Mouse (Mus musculus): ENCODE results near the gene Mmp25. TPM values are rescaled to one million over a fixed set of nuclear protein-coding genes. Genes with fewer than 3 reads are reported as not detected.

Gene Mmp25
- polyA plus RNA-seq, 1 experiment from 2014 or later = 1.9 TPM

- peak overlapping the region; percentile 35 for H3K4me3 ChIP-seq
- H3K27ac ChIP-seq = no peak overlapping the region
- no peaks in the 10 kb centered on the region for H3K9me3 ChIP-seq (replicated peaks)
- H3K4me1 ChIP-seq = peaks cover 36% of the 10 kb centered on the region
- peak overlapping the region; percentile 91 for H3K4me2 ChIP-seq (replicated peaks)
- 11% methylated on average over 15 of the region's 15 CpGs for WGBS
- H3K27me3 ChIP-seq = peaks cover 58% of the 10 kb centered on the region
- H3K9ac ChIP-seq = peak overlapping the region; percentile 54
- no peak for ATAC-seq (ENCODE audit: low FRiP score)
- H3K36me3 ChIP-seq = peaks cover under 1% of the 10 kb centered on the region; the same call in 1 of the 2 replicates
These were observed 30.6 kb upstream of the Mmp25 start for GRCm38 (mm10) chr17:23675564-23676281.

- H3K4me3 ChIP-seq = no peak overlapping the region
These were observed 30.1 kb upstream of the Mmp25 start for GRCm38 (mm10) chr17:23675127-23675526.

GRCm38 (mm10) chr17:23674271-23674952 is 29.3 kb upstream of the Mmp25 start:
- peak overlapping the region; percentile 75 for H3K4me2 ChIP-seq (replicated peaks)
- peak overlapping the region; percentile 72 for H3K9ac ChIP-seq
- peaks cover 45% of the 10 kb centered on the region for H3K27me3 ChIP-seq
- H3K36me3 ChIP-seq = peaks cover 14% of the 10 kb centered on the region
- no peaks in the 10 kb centered on the region for H3K9me3 ChIP-seq (replicated peaks)
- peaks cover 34% of the 10 kb centered on the region for H3K4me1 ChIP-seq
- 44% methylated on average over 9 of the region's 9 CpGs for WGBS
- no peak overlapping the region for H3K27ac ChIP-seq
- no peak; the same call in 1 of the 2 replicates for ATAC-seq (ENCODE audit: low FRiP score)
- H3K4me3 ChIP-seq = peak overlapping the region; percentile 57

More at GRCm38 (mm10) chr17:23675127-23675526, 30.1 kb upstream of the Mmp25 start:
- Histone ChIP-seq H3K4me2 (replicated peaks) (no peak overlapping the region), H3K9me3 (replicated peaks) (no peaks in the 10 kb centered on the region), H3K27me3 (peaks cover 52% of the 10 kb centered on the region), H3K27ac (no peak overlapping the region), H3K9ac (no peak overlapping the region), H3K36me3 (peaks cover 6% of the 10 kb centered on the region), H3K4me1 (peaks cover 36% of the 10 kb centered on the region)
- 42% methylated on average over 5 of the region's 5 CpGs for WGBS
- ATAC-seq (ENCODE audit: low FRiP score) = no peak

GRCm38 (mm10) chr17:23673424-23674073 is 28.5 kb upstream of the Mmp25 start, which contains the start of the genes Hcfc1r1 and Thoc6:
Gene Hcfc1r1, plus strand, starts transcription at chr17:23673596.
Gene Thoc6, minus strand, starts transcription at chr17:23673882.
- H3K4me1 ChIP-seq = peaks cover 30% of the 10 kb centered on the region
- H3K4me3 ChIP-seq = peak within 1 kb of the TSS; percentile 57
- peak; percentile 95 for ATAC-seq (ENCODE audit: low FRiP score)
- peaks cover 36% of the 10 kb centered on the region for H3K27me3 ChIP-seq
- WGBS = under 1% methylated on average over 45 of the region's 45 CpGs
- H3K9me3 ChIP-seq (replicated peaks) = no peaks in the 10 kb centered on the region
- H3K27ac ChIP-seq = peak within 1 kb of the TSS; percentile 75
- peak within 1 kb of the TSS; percentile 75 for H3K4me2 ChIP-seq (replicated peaks)
- H3K9ac ChIP-seq = peak within 1 kb of the TSS; percentile 72
- peaks cover 22% of the 10 kb centered on the region for H3K36me3 ChIP-seq

- Histone ChIP-seq H3K4me3 (peak overlapping the region; percentile 57), H3K9ac (no peak overlapping the region), H3K9me3 (replicated peaks) (no peaks in the 10 kb centered on the region), H3K4me2 (replicated peaks) (peak overlapping the region; percentile 75), H3K36me3 (peaks cover 29% of the 10 kb centered on the region), H3K27ac (no peak overlapping the region), H3K4me1 (peaks cover 30% of the 10 kb centered on the region), H3K27me3 (peaks cover 30% of the 10 kb centered on the region)
- 70% methylated on average over 3 of the region's 3 CpGs for WGBS
- no peak for ATAC-seq (ENCODE audit: low FRiP score)
These were observed 27.7 kb upstream of the Mmp25 start for GRCm38 (mm10) chr17:23672761-23673160.

GRCm38 (mm10) chr17:23671519-23671918 is 26.4 kb upstream of the Mmp25 start:
- 93% methylated on average over 3 of the region's 3 CpGs for WGBS
- H3K4me1 ChIP-seq = peaks cover 26% of the 10 kb centered on the region
- H3K4me3 ChIP-seq = no peak overlapping the region
- no peaks in the 10 kb centered on the region for H3K9me3 ChIP-seq (replicated peaks)
- H3K27ac ChIP-seq = no peak overlapping the region
- peaks cover 40% of the 10 kb centered on the region for H3K36me3 ChIP-seq
- no peak for ATAC-seq (ENCODE audit: low FRiP score)
- no peak overlapping the region for H3K4me2 ChIP-seq (replicated peaks)
- peaks cover 22% of the 10 kb centered on the region for H3K27me3 ChIP-seq
- no peak overlapping the region for H3K9ac ChIP-seq

- ATAC-seq (ENCODE audit: low FRiP score) = no peak
- no peak overlapping the region for H3K4me3 ChIP-seq
These were observed 25.5 kb upstream of the Mmp25 start for GRCm38 (mm10) chr17:23670516-23671074.

GRCm38 (mm10) chr17:23665511-23665910 is 20.4 kb upstream of the Mmp25 start:
- Histone ChIP-seq H3K36me3 (peaks cover 42% of the 10 kb centered on the region), H3K9ac (no peak overlapping the region), H3K4me3 (no peak overlapping the region), H3K27me3 (peaks cover 28% of the 10 kb centered on the region), H3K27ac (no peak overlapping the region), H3K9me3 (replicated peaks) (no peaks in the 10 kb centered on the region), H3K4me1 (no peaks in the 10 kb centered on the region), H3K4me2 (replicated peaks) (no peak overlapping the region)
- ATAC-seq (ENCODE audit: low FRiP score) = no peak
- 78% methylated on average over 14 of the region's 14 CpGs for WGBS

More at GRCm38 (mm10) chr17:23670516-23671074, 25.5 kb upstream of the Mmp25 start:
- Histone ChIP-seq H3K27ac (no peak overlapping the region), H3K9ac (no peak overlapping the region), H3K36me3 (peaks cover 44% of the 10 kb centered on the region), H3K4me2 (replicated peaks) (no peak overlapping the region), H3K27me3 (peaks cover 13% of the 10 kb centered on the region), H3K4me1 (peaks cover 16% of the 10 kb centered on the region), H3K9me3 (replicated peaks) (no peaks in the 10 kb centered on the region)
- 92% methylated on average over 7 of the region's 7 CpGs for WGBS

- ATAC-seq (ENCODE audit: low FRiP score) = no peak
- H3K4me3 ChIP-seq = no peak overlapping the region
These were observed 19.5 kb upstream of the Mmp25 start for GRCm38 (mm10) chr17:23664556-23665021.

GRCm38 (mm10) chr17:23661526-23661925 is 16.4 kb upstream of the Mmp25 start:
- Histone ChIP-seq H3K4me1 (no peaks in the 10 kb centered on the region), H3K27ac (no peak overlapping the region), H3K27me3 (peaks cover 49% of the 10 kb centered on the region), H3K4me2 (replicated peaks) (no peak overlapping the region), H3K4me3 (no peak overlapping the region), H3K36me3 (peaks cover 5% of the 10 kb centered on the region; the same call in 1 of the 2 replicates), H3K9me3 (replicated peaks) (no peaks in the 10 kb centered on the region), H3K9ac (no peak overlapping the region)
- ATAC-seq (ENCODE audit: low FRiP score) = no peak
- 2% methylated on average over 9 of the region's 9 CpGs for WGBS

More at GRCm38 (mm10) chr17:23664556-23665021, 19.5 kb upstream of the Mmp25 start:
- H3K4me2 ChIP-seq (replicated peaks) = no peak overlapping the region
- no peak overlapping the region for H3K27ac ChIP-seq
- 6% methylated on average over 5 of the region's 5 CpGs for WGBS
- no peaks in the 10 kb centered on the region for H3K4me1 ChIP-seq
- peaks cover 38% of the 10 kb centered on the region for H3K27me3 ChIP-seq
- H3K9me3 ChIP-seq (replicated peaks) = no peaks in the 10 kb centered on the region
- H3K36me3 ChIP-seq = peaks cover 33% of the 10 kb centered on the region
- no peak overlapping the region for H3K9ac ChIP-seq

- H3K9ac ChIP-seq = no peak overlapping the region
- no peaks in the 10 kb centered on the region for H3K4me1 ChIP-seq
- no peak overlapping the region for H3K4me3 ChIP-seq
- H3K9me3 ChIP-seq (replicated peaks) = no peaks in the 10 kb centered on the region
- WGBS = 3% methylated on average over 14 of the region's 14 CpGs
- no peaks in the 10 kb centered on the region for H3K36me3 ChIP-seq
- H3K4me2 ChIP-seq (replicated peaks) = 0 out of 2 replicates have a peak overlapping the region, but pooled peaks have one; percentile 3
- peaks cover 49% of the 10 kb centered on the region for H3K27me3 ChIP-seq
- H3K27ac ChIP-seq = no peak overlapping the region
- no peak for ATAC-seq (ENCODE audit: low FRiP score)
These were observed 15.8 kb upstream of the Mmp25 start for GRCm38 (mm10) chr17:23660876-23661200.

Measured in hindbrain, embryonic 12.5 days (tissue).